ENCODE assay signal across 7 mouse cellular contexts in genomic region chr7:25367632-25368293, GRCm38 (mm10). TPM values are rescaled to one million over a fixed set of nuclear protein-coding genes. Genes with fewer than 3 reads are reported as not detected.
DNase-seq lines count a peak whose midpoint lies in the region; ATAC-seq and TF ChIP-seq lines count a peak whose summit lies in the region.

No protein-coding gene starts in this region.

- no peak overlapping the region for H3K9ac ChIP-seq in CH12.LX (ENCODE audit: insufficient read depth, low read depth)
- H3K9ac ChIP-seq in embryonic facial prominence, embryonic 13.5 days: peak overlapping the region; percentile 3; the same call in 1 of the 2 replicates

- H3K4me1 ChIP-seq in CH12.LX (ENCODE audit: control insufficient read depth in 1 of 2, insufficient read depth in 2 of 2): peaks cover 0 to 3% of the 10 kb centered on the region in 2 experiments; a peak in 1 of 4 replicates
- peaks cover 30% of the 10 kb centered on the region for H3K4me1 ChIP-seq in embryonic facial prominence, embryonic 13.5 days
- no peaks in the 10 kb centered on the region for H3K4me1 ChIP-seq in kidney, adult 2 months (ENCODE audit: control insufficient read depth, insufficient read depth, low read length)
- peaks cover 22% of the 10 kb centered on the region for H3K4me1 ChIP-seq in midbrain, embryonic 10.5 days

- no peak for TF ChIP-seq POLR2A in CH12.LX (IDR thresholded peaks at IDR 0.05; ENCODE audit: low read depth, low read length)
- no peak for TF ChIP-seq POLR2A in kidney, adult 2 months (IDR thresholded peaks at IDR 0.05; ENCODE audit: low read depth, low read length)

- no peak overlapping the region for H3K4me2 ChIP-seq in CH12.LX (ENCODE audit: insufficient read depth, low read depth, poor library complexity, severe bottlenecking)
- peak overlapping the region; percentile 21 for H3K4me2 ChIP-seq in embryonic facial prominence, embryonic 13.5 days

- no peak overlapping the region for H3K4me3 ChIP-seq in CH12.LX (replicated peaks in 1 of 3; ENCODE audit: low read depth in 2 of 3, low read length in 2 of 3, poor library complexity in 1 of 3)
- 0 out of 2 replicates have a peak overlapping the region, but pooled peaks have one; percentile 3 for H3K4me3 ChIP-seq in embryonic facial prominence, embryonic 13.5 days
- H3K4me3 ChIP-seq in kidney, adult 2 months (ENCODE audit: insufficient read depth, low read depth, low read length): no peak overlapping the region
- peak overlapping the region; percentile 20; the same call in 1 of the 2 replicates for H3K4me3 ChIP-seq in midbrain, embryonic 10.5 days

- H3K27ac ChIP-seq in CH12.LX (ENCODE audit: insufficient read depth, low read depth): no peak overlapping the region
- H3K27ac ChIP-seq in embryonic facial prominence, embryonic 13.5 days: no peak overlapping the region
- no peak overlapping the region for H3K27ac ChIP-seq in kidney, adult 2 months (ENCODE audit: insufficient read depth, low read depth, low read length)
- H3K27ac ChIP-seq in midbrain, embryonic 10.5 days (replicated peaks): no peak overlapping the region

- TF ChIP-seq EP300 in CH12.LX (IDR thresholded peaks at IDR 0.05; ENCODE audit: low read length): no peak

- WGBS in embryonic facial prominence, embryonic 13.5 days: 2% methylated on average over 33 of the region's 33 CpGs
- WGBS in kidney, adult 2 months: 4% methylated on average over 33 of the region's 33 CpGs
- WGBS in midbrain, embryonic 10.5 days: 2% methylated on average over 33 of the region's 33 CpGs

- no peaks in the 10 kb centered on the region for H3K79me2 ChIP-seq in CH12.LX (replicated peaks; ENCODE audit: control insufficient read depth, extremely low read depth, insufficient read depth, poor library complexity, severe bottlenecking)

- peak; percentile 31 to 40 for DNase-seq in B cell, adult 2 months
- no peak for DNase-seq in CH12.LX (ENCODE audit: extremely low read depth)
- DNase-seq in kidney, adult 2 months: peak; percentile 55
- DNase-seq in midbrain, embryonic 10.5 days (ENCODE audit: low spot score): peak; percentile 35
- no peak for DNase-seq in right cerebral cortex, postnatal 4 days
- no peak for DNase-seq in frontal cortex, postnatal 25 days (ENCODE audit: low spot score in 2 of 2)

- TF ChIP-seq RAD21 in CH12.LX (IDR thresholded peaks at IDR 0.05; ENCODE audit: low read depth, low read length): no peak; the same call in 1 of the 2 replicates

- in situ Hi-C loops in CH12.LX (cut with MboI; ENCODE audit: low pct_ligation_motif_present, low pct_unique_long_range_greater_than_20kb, low sequenced_read_pairs): no loop called here

- no peak for ATAC-seq in embryonic facial prominence, embryonic 13.5 days (ENCODE audit: insufficient number of reproducible peaks, insufficient read depth, low FRiP score, low TSS enrichment, low read depth)

- H3K36me3 ChIP-seq in CH12.LX (replicated peaks in 1 of 2; ENCODE audit: control insufficient read depth in 1 of 2, insufficient read depth in 1 of 2, low read length in 1 of 2): no peaks in the 10 kb centered on the region
- peaks cover 21% of the 10 kb centered on the region for H3K36me3 ChIP-seq in embryonic facial prominence, embryonic 13.5 days
- H3K36me3 ChIP-seq in kidney, adult 2 months (ENCODE audit: control insufficient read depth, insufficient read depth, low read length): no peaks in the 10 kb centered on the region
- peaks cover 20% of the 10 kb centered on the region for H3K36me3 ChIP-seq in midbrain, embryonic 10.5 days

- no peaks in the 10 kb centered on the region for H3K9me3 ChIP-seq in CH12.LX (replicated peaks; ENCODE audit: low read length)
- no peaks in the 10 kb centered on the region for H3K9me3 ChIP-seq in embryonic facial prominence, embryonic 13.5 days
- no peaks in the 10 kb centered on the region for H3K9me3 ChIP-seq in midbrain, embryonic 10.5 days (replicated peaks)

- TF ChIP-seq CTCF in CH12.LX (conservative IDR thresholded peaks at IDR 0.05 in 1 of 2, IDR thresholded peaks at IDR 0.05 in 1 of 2; ENCODE audit: low read depth in 2 of 2, low read length in 2 of 2): peak in 1 of 2 experiments; percentile 33; a peak in 2 of 4 replicates
- TF ChIP-seq CTCF in kidney, adult 2 months (conservative IDR thresholded peaks at IDR 0.05; ENCODE audit: insufficient read depth, insufficient read length, low read depth, low read length): peak; percentile 68

- peaks cover 62% of the 10 kb centered on the region for H3K27me3 ChIP-seq in CH12.LX (replicated peaks)
- H3K27me3 ChIP-seq in embryonic facial prominence, embryonic 13.5 days: peaks cover 62% of the 10 kb centered on the region
- H3K27me3 ChIP-seq in kidney, adult 2 months (replicated peaks; ENCODE audit: control insufficient read depth, insufficient read depth, low read length): no peaks in the 10 kb centered on the region
- H3K27me3 ChIP-seq in midbrain, embryonic 10.5 days (ENCODE audit: low read depth, poor library complexity, severe bottlenecking): peaks cover 71% of the 10 kb centered on the region

- dilution Hi-C loops in CH12.LX (cut with MboI; ENCODE audit: extremely low pct_ligation_motif_present, extremely low pct_unique_long_range_greater_than_20kb, low sequenced_read_pairs): no loop called here

TF ChIP-seq in CH12.LX, 34 proteins besides CTCF, POLR2A, EP300 and RAD21:
- TF ChIP-seq SMC3 (IDR thresholded peaks at IDR 0.05; ENCODE audit: low read depth, low read length) (peak; percentile 17; the same call in 1 of the 2 replicates), NELFE (IDR thresholded peaks at IDR 0.05; ENCODE audit: low read depth, low read length) (no peak), NRF1 (IDR thresholded peaks at IDR 0.05; ENCODE audit: low read depth, low read length) (no peak), RCOR1 (conservative IDR thresholded peaks at IDR 0.05; ENCODE audit: low read depth, low read length) (no peak), USF1 (IDR thresholded peaks at IDR 0.05; ENCODE audit: low read depth, low read length) (no peak)

RNA-seq across cellular contexts. Expression of gene Cnfn, which starts 1.8 kb away (rescaled TPM):
- not detected in 2 replicates for total RNA-seq in CH12.LX (2012; rRNA removed)
- not detected in 2 replicates for total RNA-seq in CH12.LX (2014; rRNA removed)
- polyA plus RNA-seq in CH12.LX (2012; ENCODE audit: insufficient read length, low read depth): not detected in 2 replicates
- polyA plus RNA-seq in embryonic facial prominence, embryonic 13.5 days (2015; fragmentation: Nextera tagmentation; extraction: Ambion mirVana): 4.4 and 7.0 TPM in 2 replicates
- not detected in 2 replicates for polyA plus RNA-seq in kidney, adult 2 months (2012; rRNA removed)
- polyA plus RNA-seq in midbrain, embryonic 10.5 days (2016; fragmentation: Nextera tagmentation; extraction: Ambion mirVana): not detected in 2 replicates

RNA-seq across cellular contexts. Expression of gene Lipe, which starts 30.7 kb away (rescaled TPM):
- total RNA-seq in CH12.LX (2012; rRNA removed) (2.7 and 3.4 TPM in 2 replicates), CH12.LX (2014; rRNA removed) (2.3 and 2.8 TPM in 2 replicates)
- 5.9 and 6.4 TPM in 2 replicates for polyA plus RNA-seq in CH12.LX (2012; ENCODE audit: insufficient read length, low read depth)
- 9.5 and 9.9 TPM in 2 replicates for polyA plus RNA-seq in embryonic facial prominence, embryonic 13.5 days (2015; fragmentation: Nextera tagmentation; extraction: Ambion mirVana)
- polyA plus RNA-seq in kidney, adult 2 months (2012; rRNA removed): 63.4 and 63.8 TPM in 2 replicates
- polyA plus RNA-seq in midbrain, embryonic 10.5 days (2016; fragmentation: Nextera tagmentation; extraction: Ambion mirVana): 4.7 and 7.0 TPM in 2 replicates

RNA-seq across cellular contexts. Expression of gene Cxcl17, which starts 44.9 kb away (rescaled TPM):
- not detected in 2 replicates for total RNA-seq in CH12.LX (2012; rRNA removed)
- not detected in 2 replicates for total RNA-seq in CH12.LX (2014; rRNA removed)
- not detected in 2 replicates for polyA plus RNA-seq in CH12.LX (2012; ENCODE audit: insufficient read length, low read depth)
- 0.85 TPM in 1 of 2 replicates, not detected in the other for polyA plus RNA-seq in embryonic facial prominence, embryonic 13.5 days (2015; fragmentation: Nextera tagmentation; extraction: Ambion mirVana)
- 0.11 and 0.18 TPM in 2 replicates for polyA plus RNA-seq in kidney, adult 2 months (2012; rRNA removed)
- polyA plus RNA-seq in midbrain, embryonic 10.5 days (2016; fragmentation: Nextera tagmentation; extraction: Ambion mirVana): 0.31 and 0.37 TPM in 2 replicates

RNA-seq across cellular contexts. Expression of gene Megf8, which starts 50.8 kb away (rescaled TPM):
- total RNA-seq in CH12.LX (2012; rRNA removed): 0.92 and 1.7 TPM in 2 replicates
- 0.50 and 0.62 TPM in 2 replicates for total RNA-seq in CH12.LX (2014; rRNA removed)
- polyA plus RNA-seq in CH12.LX (2012; ENCODE audit: insufficient read length, low read depth): 1.0 and 1.2 TPM in 2 replicates
- polyA plus RNA-seq in embryonic facial prominence, embryonic 13.5 days (2015; fragmentation: Nextera tagmentation; extraction: Ambion mirVana): 17.6 and 18.5 TPM in 2 replicates
- 23.5 and 29.8 TPM in 2 replicates for polyA plus RNA-seq in kidney, adult 2 months (2012; rRNA removed)
- polyA plus RNA-seq in midbrain, embryonic 10.5 days (2016; fragmentation: Nextera tagmentation; extraction: Ambion mirVana): 13.9 and 14.9 TPM in 2 replicates

Comparison
In these comparisons a context has a peak if more than half of its experiments do, and no peak if none do; other contexts are left out.
1. DNase-seq: peak in B cell, adult 2 months (2 of 2), kidney, adult 2 months (single experiment) and midbrain, embryonic 10.5 days (single experiment); none in CH12.LX (single experiment), right cerebral cortex, postnatal 4 days (single experiment) and frontal cortex, postnatal 25 days (0 of 2).
2. H3K4me3 ChIP-seq: peak in embryonic facial prominence, embryonic 13.5 days (single experiment) and midbrain, embryonic 10.5 days (single experiment); none in CH12.LX (0 of 3) and kidney, adult 2 months (single experiment).